Mouse (Mus musculus) spleen, postnatal 36 days (tissue): ENCODE data around the gene Tcl1b4.

Experiments used
- DNase-seq, 2 experiments: peaks; one replicate each; pipeline ENCODE4 v3.0.0; 2022; ENCODE audit warnings: low spot score in 2 of 2, mixed read lengths in 1 of 2

Gene Tcl1b4

DNA sequence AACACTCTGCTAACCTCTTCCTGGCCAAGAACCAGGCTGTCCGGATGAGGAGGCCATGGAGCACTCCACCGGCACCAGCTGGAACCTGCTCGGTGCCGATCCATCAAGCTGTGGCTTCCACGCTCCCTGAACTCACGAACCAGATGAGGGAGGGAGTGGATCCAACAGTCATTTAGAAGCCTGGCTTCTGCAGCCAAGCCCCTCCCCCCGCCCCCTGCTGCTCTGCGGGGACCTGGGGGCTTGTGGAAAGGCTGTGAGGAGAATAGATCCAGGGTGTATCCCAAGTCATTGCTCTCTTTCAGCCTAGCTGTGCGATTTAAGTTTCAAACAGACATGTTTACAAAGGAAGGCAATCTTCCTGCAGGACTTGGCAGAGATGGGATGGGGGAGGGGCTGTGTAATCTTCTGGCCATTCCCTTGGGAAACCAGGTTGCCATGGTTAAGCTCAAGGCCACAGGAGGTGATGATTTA lies 47.0 kb downstream of the Tcl1b4 start:
- DNase-seq, result no peak

DNA sequence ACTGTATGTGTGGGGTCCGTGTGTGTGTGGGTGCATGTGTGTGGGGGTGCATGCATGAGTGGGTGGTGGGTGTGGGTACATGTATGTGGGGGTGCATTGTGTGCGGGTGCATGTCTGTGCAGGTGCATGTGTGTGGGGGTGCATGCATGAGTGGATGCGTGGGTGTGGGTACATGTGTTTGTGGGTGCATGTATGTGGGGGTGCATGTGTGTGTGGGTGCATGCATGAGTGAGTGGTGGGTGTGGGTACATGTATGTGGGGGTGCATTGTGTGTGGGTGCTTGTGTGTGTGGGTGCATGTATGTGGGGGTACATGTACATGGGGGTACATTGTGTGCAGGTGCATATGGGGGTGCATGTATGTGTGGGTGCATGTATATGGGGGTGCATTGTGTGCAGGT lies 52.0 kb downstream of the Tcl1b4 start:
- DNase-seq, result no peak
